Mouse (Mus musculus) neural tube, embryonic 15.5 days (tissue): ENCODE measurements around the gene Topors. TPM values are rescaled to one million over a fixed set of nuclear protein-coding genes. Genes with fewer than 3 reads are reported as not detected.

Experiments
- ATAC-seq: fragments of 200-750 bp; cut with Nextera tagmentation; 2 replicates; pipeline ENCODE4 v1.8.0; 2017; ENCODE audit warnings: mild to moderate bottlenecking, moderate TSS enrichment, moderate library complexity; ENCODE audit not compliant: low FRiP score
- H3K27ac ChIP-seq: fragments of 300-500 bp; sonication (generic); replicated peaks from 2 replicates; pipeline ENCODE4 v1.5.1; 2015; ENCODE audit warnings: mild to moderate bottlenecking, inconsistent platforms
- H3K27me3 ChIP-seq: fragments of 300-500 bp; sonication (generic); replicated peaks from 2 replicates; pipeline ENCODE4 v1.6.1; 2015; ENCODE audit warnings: inconsistent platforms
- H3K36me3 ChIP-seq: fragments of 300-500 bp; sonication (generic); 2 replicates; pipeline ENCODE4 v1.6.1; 2015; ENCODE audit warnings: inconsistent platforms
- H3K4me1 ChIP-seq: fragments of 300-500 bp; sonication (generic); 2 replicates; pipeline ENCODE4 v1.6.1; 2015; ENCODE audit warnings: inconsistent platforms
- H3K4me2 ChIP-seq: fragments of 300-500 bp; sonication (generic); 2 replicates; pipeline ENCODE4 v1.6.1; 2015; ENCODE audit warnings: inconsistent platforms, mild to moderate bottlenecking, moderate library complexity
- H3K4me3 ChIP-seq: fragments of 300-500 bp; sonication (generic); replicated peaks from 2 replicates; pipeline ENCODE4 v1.5.1; 2015; ENCODE audit warnings: mild to moderate bottlenecking, inconsistent platforms
- H3K9ac ChIP-seq: fragments of 300-500 bp; sonication (generic); replicated peaks from 2 replicates; pipeline ENCODE4 v1.6.1; 2015; ENCODE audit warnings: mild to moderate bottlenecking, inconsistent platforms
- H3K9me3 ChIP-seq: fragments of 300-500 bp; sonication (generic); replicated peaks from 2 replicates; pipeline ENCODE4 v1.6.1; 2016; ENCODE audit warnings: inconsistent platforms
- WGBS: fragments of 180-500 bp; shearing (Covaris S2); methylation state at CpG from one replicate; pipeline ENCODE4 v1.1.7; 2015; ENCODE audit warnings: mixed read lengths; 5-methylcytosine and 5-hydroxymethylcytosine counted together
- polyA plus RNA-seq: library from polyadenylated mRNA; unstranded; fragments of >200 nt; fragmentation: Nextera tagmentation; extraction: Ambion mirVana; gene quantifications from 2 replicates; pipeline ENCODE4 v1.2.1, GENCODE M21; 2015

Topors gene
- polyA plus RNA-seq, 1 experiment from 2014 or later: 30.0 TPM

GRCm38 (mm10) chr4:40287415-40287814 is 17.8 kb upstream of the Topors start:
- no peak for ATAC-seq
- no peaks in the 10 kb centered on the region for H3K4me1 ChIP-seq
- H3K36me3 ChIP-seq: no peaks in the 10 kb centered on the region
- no peaks in the 10 kb centered on the region for H3K9me3 ChIP-seq
- no peaks in the 10 kb centered on the region for H3K27me3 ChIP-seq
- 80% methylated on average over 6 of the region's 6 CpGs for WGBS
- H3K27ac ChIP-seq: no peak overlapping the region
- H3K4me2 ChIP-seq: no peak overlapping the region
- no peak overlapping the region for H3K4me3 ChIP-seq
- H3K9ac ChIP-seq: no peak overlapping the region

- Histone ChIP-seq H3K4me2 (no peak overlapping the region), H3K9me3 (no peaks in the 10 kb centered on the region), H3K27me3 (no peaks in the 10 kb centered on the region), H3K9ac (no peak overlapping the region), H3K4me1 (no peaks in the 10 kb centered on the region), H3K27ac (no peak overlapping the region), H3K36me3 (no peaks in the 10 kb centered on the region), H3K4me3 (no peak overlapping the region)
- no peak for ATAC-seq
- 24% methylated on average over 4 of the region's 4 CpGs for WGBS
Observed at GRCm38 (mm10) chr4:40285582-40285981, 15.9 kb upstream of the Topors start.

GRCm38 (mm10) chr4:40279276-40279900 is 9.7 kb upstream of the Topors start, which contains the start of gene Ndufb6:
Ndufb6 (minus strand) TSS chr4:40279421.
- H3K9me3 ChIP-seq: no peaks in the 10 kb centered on the region
- peak within 1 kb of the TSS; percentile 99 for H3K4me3 ChIP-seq
- H3K36me3 ChIP-seq: peaks cover 23% of the 10 kb centered on the region
- no peaks in the 10 kb centered on the region for H3K27me3 ChIP-seq
- H3K9ac ChIP-seq: peak within 1 kb of the TSS; percentile 93
- under 1% methylated on average over 36 of the region's 36 CpGs for WGBS
- H3K4me2 ChIP-seq: peak within 1 kb of the TSS; percentile 80
- ATAC-seq: peak; percentile 96
- peaks cover 20% of the 10 kb centered on the region for H3K4me1 ChIP-seq
- H3K27ac ChIP-seq: peak within 1 kb of the TSS; percentile 81

GRCm38 (mm10) chr4:40278880-40279275 is 9.2 kb upstream of the Topors start:
- Histone ChIP-seq H3K36me3 (peaks cover 24% of the 10 kb centered on the region), H3K27me3 (no peaks in the 10 kb centered on the region), H3K4me2 (peak overlapping the region; percentile 80), H3K27ac (peak overlapping the region; percentile 81), H3K9me3 (no peaks in the 10 kb centered on the region), H3K4me3 (peak overlapping the region; percentile 99), H3K9ac (peak overlapping the region; percentile 93), H3K4me1 (peaks cover 20% of the 10 kb centered on the region)
- peak; percentile 76 for ATAC-seq
- under 1% methylated on average over 21 of the region's 21 CpGs for WGBS

GRCm38 (mm10) chr4:40268835-40269234 is 815 bp downstream of the Topors start:
- WGBS: under 1% methylated on average over 16 of the region's 16 CpGs
- H3K9ac ChIP-seq: peak overlapping the region; percentile 84
- peaks cover 28% of the 10 kb centered on the region for H3K4me1 ChIP-seq
- H3K9me3 ChIP-seq: no peaks in the 10 kb centered on the region
- H3K4me3 ChIP-seq: peak overlapping the region; percentile 84
- H3K36me3 ChIP-seq: peaks cover 15% of the 10 kb centered on the region
- H3K4me2 ChIP-seq: peak overlapping the region; percentile 89
- peak overlapping the region; percentile 98 for H3K27ac ChIP-seq
- H3K27me3 ChIP-seq: no peaks in the 10 kb centered on the region
- ATAC-seq: peak; percentile 10; the same call in 1 of the 2 replicates

GRCm38 (mm10) chr4:40268204-40268813 is 1.3 kb downstream of the Topors start:
- peak; percentile 85 for ATAC-seq
- Histone ChIP-seq H3K27me3 (no peaks in the 10 kb centered on the region), H3K36me3 (peaks cover 11% of the 10 kb centered on the region), H3K4me2 (peak overlapping the region; percentile 89), H3K9ac (peak overlapping the region; percentile 84), H3K4me3 (peak overlapping the region; percentile 84), H3K4me1 (peaks cover 28% of the 10 kb centered on the region), H3K9me3 (no peaks in the 10 kb centered on the region), H3K27ac (peak overlapping the region; percentile 98)
- WGBS: under 1% methylated on average over 48 of the region's 50 CpGs

GRCm38 (mm10) chr4:40267681-40268080 is 2.0 kb downstream of the Topors start:
- H3K27me3 ChIP-seq: no peaks in the 10 kb centered on the region
- peak overlapping the region; percentile 89 for H3K4me2 ChIP-seq
- peak overlapping the region; percentile 84 for H3K4me3 ChIP-seq
- ATAC-seq: peak; percentile 3
- H3K27ac ChIP-seq: peak overlapping the region; percentile 98
- H3K9ac ChIP-seq: peak overlapping the region; percentile 84
- peaks cover 28% of the 10 kb centered on the region for H3K4me1 ChIP-seq
- H3K9me3 ChIP-seq: no peaks in the 10 kb centered on the region
- peaks cover 9% of the 10 kb centered on the region for H3K36me3 ChIP-seq
- WGBS: 69% methylated on average over 7 of the region's 7 CpGs

GRCm38 (mm10) chr4:40264321-40264720 is 5.3 kb downstream of the Topors start:
- Histone ChIP-seq H3K9ac (no peak overlapping the region), H3K27ac (no peak overlapping the region), H3K4me2 (no peak overlapping the region), H3K9me3 (no peaks in the 10 kb centered on the region), H3K36me3 (peaks cover 35% of the 10 kb centered on the region), H3K4me1 (peaks cover 25% of the 10 kb centered on the region), H3K4me3 (no peak overlapping the region), H3K27me3 (no peaks in the 10 kb centered on the region)
- no peak for ATAC-seq
- 95% methylated on average over 1 of the region's 1 CpGs for WGBS

- ATAC-seq: no peak
- Histone ChIP-seq H3K4me2 (no peak overlapping the region), H3K4me1 (no peaks in the 10 kb centered on the region), H3K9me3 (no peaks in the 10 kb centered on the region), H3K27ac (no peak overlapping the region), H3K9ac (no peak overlapping the region), H3K4me3 (no peak overlapping the region), H3K36me3 (peaks cover 7% of the 10 kb centered on the region), H3K27me3 (no peaks in the 10 kb centered on the region)
- WGBS: 88% methylated on average over 8 of the region's 8 CpGs
Observed at GRCm38 (mm10) chr4:40254385-40255103, 15.1 kb downstream of the Topors start.

GRCm38 (mm10) chr4:40253766-40254165 is 15.9 kb downstream of the Topors start:
- Histone ChIP-seq H3K4me2 (no peak overlapping the region), H3K27me3 (no peaks in the 10 kb centered on the region), H3K9ac (no peak overlapping the region), H3K4me1 (no peaks in the 10 kb centered on the region), H3K4me3 (no peak overlapping the region), H3K36me3 (peaks cover under 1% of the 10 kb centered on the region; the same call in 1 of the 2 replicates), H3K27ac (no peak overlapping the region), H3K9me3 (no peaks in the 10 kb centered on the region)
- ATAC-seq: no peak
- WGBS: 82% methylated on average over 2 of the region's 2 CpGs

GRCm38 (mm10) chr4:40250984-40251383 is 18.7 kb downstream of the Topors start:
- H3K4me2 ChIP-seq: no peak overlapping the region
- WGBS: 93% methylated on average over 5 of the region's 5 CpGs
- no peak overlapping the region for H3K4me3 ChIP-seq
- ATAC-seq: no peak
- H3K9ac ChIP-seq: no peak overlapping the region
- no peak overlapping the region for H3K27ac ChIP-seq
- no peaks in the 10 kb centered on the region for H3K27me3 ChIP-seq
- H3K4me1 ChIP-seq: no peaks in the 10 kb centered on the region
- H3K9me3 ChIP-seq: no peaks in the 10 kb centered on the region
- H3K36me3 ChIP-seq: no peaks in the 10 kb centered on the region

- 83% methylated on average over 8 of the region's 8 CpGs for WGBS
- H3K4me3 ChIP-seq: no peak overlapping the region
- no peak for ATAC-seq
- no peaks in the 10 kb centered on the region for H3K27me3 ChIP-seq
- no peak overlapping the region for H3K27ac ChIP-seq
- no peaks in the 10 kb centered on the region for H3K9me3 ChIP-seq
- peaks cover 12% of the 10 kb centered on the region for H3K4me1 ChIP-seq
- H3K36me3 ChIP-seq: no peaks in the 10 kb centered on the region
- H3K9ac ChIP-seq: no peak overlapping the region
- no peak overlapping the region for H3K4me2 ChIP-seq
Observed at GRCm38 (mm10) chr4:40244035-40244434, 25.6 kb downstream of the Topors start.
